Comparison of ENCODE assay signal across 8 mouse cellular contexts in the genomic region with DNA sequence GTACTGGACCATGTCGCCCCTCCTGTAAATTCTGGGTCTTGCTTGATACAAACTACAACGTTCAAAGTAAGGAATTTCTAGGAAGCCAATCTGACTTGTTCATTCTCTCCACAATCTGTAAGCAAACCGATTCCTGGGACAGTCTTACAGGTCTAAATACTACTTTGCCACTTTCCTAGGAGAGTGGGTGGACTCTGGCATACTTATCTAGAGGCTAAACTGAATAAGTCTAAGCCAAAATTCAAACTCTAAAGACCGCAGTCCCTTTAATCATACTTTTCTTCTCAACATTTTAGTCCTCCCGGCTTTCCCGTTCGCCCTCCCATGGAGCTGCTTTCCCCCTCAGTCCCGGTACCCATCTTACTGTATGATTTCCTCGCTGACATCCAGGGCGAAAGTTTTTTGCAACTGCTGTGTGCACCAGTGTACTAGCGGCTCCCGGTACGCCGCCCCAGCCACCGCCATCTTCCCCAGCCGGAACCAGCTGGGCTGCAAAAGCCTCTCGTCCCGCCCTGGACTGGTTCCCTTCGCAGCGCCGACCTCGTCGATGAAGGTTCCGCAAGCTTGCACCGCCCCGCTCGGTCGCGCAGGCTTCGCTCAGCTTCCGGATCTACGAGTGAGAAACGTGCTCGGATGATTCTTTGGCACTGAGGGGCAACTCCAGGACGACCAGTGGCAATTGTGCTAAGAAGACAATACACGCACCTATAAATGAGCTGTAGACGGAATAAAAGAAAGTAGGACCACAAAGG. TPM values are rescaled to one million over a fixed set of nuclear protein-coding genes. Genes with fewer than 3 reads are reported as not detected.
A peak's percentile ranks its signal among the peaks of the same experiment; 100 is the strongest.
DNase-seq lines count a peak whose midpoint lies in the region; ATAC-seq and TF ChIP-seq lines count a peak whose summit lies in the region.

No protein-coding gene starts in this region.

- H3K27me3 ChIP-seq in hindbrain, postnatal 0 days (ENCODE audit: insufficient read depth, low read length), result no peaks in the 10 kb centered on the region
- H3K27me3 ChIP-seq in megakaryocyte, embryonic 14.5 days (replicated peaks), result no peaks in the 10 kb centered on the region

- under 1% methylated on average over 37 of the region's 37 CpGs for WGBS in hindbrain, postnatal 0 days

- H3K9me3 ChIP-seq in hindbrain, postnatal 0 days (ENCODE audit: low read length), result no peaks in the 10 kb centered on the region
- H3K9me3 ChIP-seq in megakaryocyte, embryonic 14.5 days, result no peaks in the 10 kb centered on the region

- H3K36me3 ChIP-seq in hindbrain, postnatal 0 days (ENCODE audit: insufficient read depth, low read length), result peaks cover 3% of the 10 kb centered on the region; the same call in 1 of the 2 replicates
- peaks cover 15% of the 10 kb centered on the region for H3K36me3 ChIP-seq in megakaryocyte, embryonic 14.5 days (replicated peaks; ENCODE audit: low read length)

- H3K4me1 ChIP-seq in hindbrain, postnatal 0 days (ENCODE audit: insufficient read depth, low read length), result peaks cover 4% of the 10 kb centered on the region
- peaks cover 3% of the 10 kb centered on the region for H3K4me1 ChIP-seq in megakaryocyte, embryonic 14.5 days

- peak; percentile 99 for ATAC-seq in hindbrain, postnatal 0 days

- peak; percentile 72 for DNase-seq in WW6 (ENCODE audit: low read depth, low spot score)
- peak; percentile 83 to 93 for DNase-seq in cerebellum, postnatal 4 days (ENCODE audit: low spot score in 2 of 2)
- DNase-seq in gastrocnemius, adult 18-20 months (ENCODE audit: low spot score), result peak; percentile 90
- peak; percentile 96 for DNase-seq in hindbrain, postnatal 0 days (ENCODE audit: low spot score)
- DNase-seq in left cerebral cortex, adult 8-10 months (ENCODE audit: low spot score in 2 of 2), result peak; percentile 71 to 81
- DNase-seq in right cerebral cortex, postnatal 10 days (ENCODE audit: low spot score in 2 of 2), result peak; percentile 94 to 95
- DNase-seq in urinary bladder, postnatal 25 days (ENCODE audit: low spot score), result peak; percentile 87

- peak overlapping the region; percentile 66 for H3K4me3 ChIP-seq in hindbrain, postnatal 0 days (ENCODE audit: low read length)
- peak overlapping the region; percentile 95 for H3K4me3 ChIP-seq in megakaryocyte, embryonic 14.5 days (replicated peaks)

- TF ChIP-seq CTCF in hindbrain, postnatal 0 days (IDR thresholded peaks at IDR 0.05; ENCODE audit: low read depth), result peak; percentile 33

- peak overlapping the region; percentile 75 for H3K27ac ChIP-seq in hindbrain, postnatal 0 days

- peak overlapping the region; percentile 82 for H3K4me2 ChIP-seq in hindbrain, postnatal 0 days (ENCODE audit: low read depth, low read length)

- peak overlapping the region; percentile 59 for H3K9ac ChIP-seq in hindbrain, postnatal 0 days (replicated peaks; ENCODE audit: low read length)

RNA-seq across cellular contexts. Expression of a gene that starts 5.3 kb away (rescaled TPM):
- not detected for total RNA-seq in gastrocnemius, adult 18-20 months (2021)
- 14.0 and 15.6 TPM in 2 replicates for total RNA-seq in hindbrain, postnatal 0 days (2014; rRNA removed)
- 29.8 and 35.8 TPM in 2 replicates for polyA plus RNA-seq in hindbrain, postnatal 0 days (2015; fragmentation: Nextera tagmentation; extraction: Ambion mirVana)
- total RNA-seq in left cerebral cortex, adult 8-10 months (2022), result under 1 TPM in 3 of 4 experiments, not detected in 1; 0.23 to 0.44 (median 0.25) TPM
- 2.8 TPM in 1 of 2 replicates, not detected in the other for polyA plus RNA-seq in megakaryocyte, embryonic 14.5 days (2012; ENCODE audit: insufficient read depth, low replicate concordance)

RNA-seq across cellular contexts. Expression of a gene that starts 23.9 kb away (rescaled TPM):
- total RNA-seq in gastrocnemius, adult 18-20 months (2021), result 10 to 100 TPM; 13.4 to 13.8 TPM
- total RNA-seq in hindbrain, postnatal 0 days (2014; rRNA removed), result 15.6 and 25.7 TPM in 2 replicates
- polyA plus RNA-seq in hindbrain, postnatal 0 days (2015; fragmentation: Nextera tagmentation; extraction: Ambion mirVana), result 23.8 and 23.9 TPM in 2 replicates
- total RNA-seq in left cerebral cortex, adult 8-10 months (2022), result 10 to 100 TPM; 34.1 to 37.8 (median 36.4) TPM
- 0.58 TPM in 1 of 2 replicates, not detected in the other for polyA plus RNA-seq in megakaryocyte, embryonic 14.5 days (2012; ENCODE audit: insufficient read depth, low replicate concordance)

RNA-seq across cellular contexts. Expression of a gene that starts 24.0 kb away (rescaled TPM):
- 1 to 10 TPM; 7.2 to 7.6 TPM for total RNA-seq in gastrocnemius, adult 18-20 months (2021)
- 23.1 and 28.9 TPM in 2 replicates for total RNA-seq in hindbrain, postnatal 0 days (2014; rRNA removed)
- 18.2 and 19.6 TPM in 2 replicates for polyA plus RNA-seq in hindbrain, postnatal 0 days (2015; fragmentation: Nextera tagmentation; extraction: Ambion mirVana)
- total RNA-seq in left cerebral cortex, adult 8-10 months (2022), result 10 to 100 TPM; 33.0 to 48.1 (median 44.8) TPM
- 0.45 and 1.4 TPM in 2 replicates for polyA plus RNA-seq in megakaryocyte, embryonic 14.5 days (2012; ENCODE audit: insufficient read depth, low replicate concordance)

RNA-seq across cellular contexts. Expression of a gene that starts 57.4 kb away (rescaled TPM):
- total RNA-seq in gastrocnemius, adult 18-20 months (2021), result 10 to 100 TPM; 15.7 to 16.2 TPM
- total RNA-seq in hindbrain, postnatal 0 days (2014; rRNA removed), result 8.9 and 10.2 TPM in 2 replicates
- 4.1 and 5.6 TPM in 2 replicates for polyA plus RNA-seq in hindbrain, postnatal 0 days (2015; fragmentation: Nextera tagmentation; extraction: Ambion mirVana)
- total RNA-seq in left cerebral cortex, adult 8-10 months (2022), result 10 to 100 TPM; 47.1 to 51.9 (median 49.0) TPM
- polyA plus RNA-seq in megakaryocyte, embryonic 14.5 days (2012; ENCODE audit: insufficient read depth, low replicate concordance), result 1.2 and 15.5 TPM in 2 replicates

Comparison
In these comparisons a context has a peak if more than half of its experiments do, and no peak if none do; other contexts are left out.
1. Peak in every context shown above with its lines: DNase-seq, ATAC-seq, H3K4me3 ChIP-seq and H3K27ac ChIP-seq.
2. RNA of a gene that starts 5.3 kb away (total RNA-seq): 14.0 to 15.6 TPM in hindbrain, postnatal 0 days; 0.23 to 0.44 TPM in left cerebral cortex, adult 8-10 months and not detected in gastrocnemius, adult 18-20 months; every median in the first group is over 10 times any median in the second.